Mouse (Mus musculus) embryonic facial prominence, embryonic 11.5 days (tissue): ENCODE results near the gene Cnpy3. TPM values are rescaled to one million over a fixed set of nuclear protein-coding genes. Genes with fewer than 3 reads are reported as not detected.
"Not testable (repeated sequence)": the region's sequence is repeated elsewhere in the genome, so short reads cannot be mapped to it uniquely, and the experiment has no call there.

Experiments
- ATAC-seq: fragments of 200-750 bp; cut with Nextera tagmentation; replicated peaks from 2 replicates; pipeline ENCODE4 v1.8.0; 2017; ENCODE audit warnings: low read depth; ENCODE audit not compliant: insufficient number of reproducible peaks, low FRiP score, low TSS enrichment
- DNase-seq: peaks from one replicate; pipeline ENCODE4 v3.0.0-alpha.2; 2015; ENCODE audit warnings: low spot score
- H3K27ac ChIP-seq: fragments of 300-500 bp; sonication (generic); replicated peaks from 2 replicates; pipeline ENCODE4 v1.5.1; 2014; ENCODE audit warnings: mild to moderate bottlenecking, low read depth, low read length, control low read depth
- H3K27me3 ChIP-seq: fragments of 300-500 bp; sonication (generic); 2 replicates; pipeline ENCODE4 v1.6.1; 2014; ENCODE audit warnings: mild to moderate bottlenecking, low read length, moderate library complexity, mixed read lengths; ENCODE audit not compliant: control insufficient read depth, insufficient read depth
- H3K36me3 ChIP-seq: fragments of 300-500 bp; sonication (generic); replicated peaks from 2 replicates; pipeline ENCODE4 v1.6.1; 2014; ENCODE audit warnings: low read depth, mild to moderate bottlenecking, low read length, moderate library complexity, mixed read lengths; ENCODE audit not compliant: control insufficient read depth, insufficient read depth
- H3K4me1 ChIP-seq: fragments of 300-500 bp; sonication (generic); 2 replicates; pipeline ENCODE4 v1.6.1; 2014; ENCODE audit warnings: low read length, mixed read lengths; ENCODE audit not compliant: control insufficient read depth, insufficient read depth
- H3K4me2 ChIP-seq: fragments of 300-500 bp; sonication (generic); 2 replicates; pipeline ENCODE4 v1.6.1; 2014; ENCODE audit warnings: low read depth, mild to moderate bottlenecking, control low read depth, low read length, moderate library complexity
- H3K4me3 ChIP-seq: fragments of 300-500 bp; sonication (generic); 2 replicates; pipeline ENCODE4 v1.5.1; 2014; ENCODE audit warnings: low read depth, low read length, control low read depth
- H3K9ac ChIP-seq: fragments of 300-500 bp; sonication (generic); replicated peaks from 2 replicates; pipeline ENCODE4 v1.6.1; 2014; ENCODE audit warnings: mild to moderate bottlenecking, control low read depth, low read length
- H3K9me3 ChIP-seq: fragments of 300-500 bp; sonication (generic); replicated peaks from 2 replicates; pipeline ENCODE4 v1.6.1; 2016; ENCODE audit warnings: mild to moderate bottlenecking, low read length, inconsistent platforms, mixed read lengths; ENCODE audit not compliant: control insufficient read depth
- WGBS: fragments of 180-500 bp; shearing (Covaris S2); extraction: QIAGEN DNeasy Blood & Tissue Kit; methylation state at CpG from one replicate; pipeline ENCODE4 v1.1.7; 2014; 5-methylcytosine and 5-hydroxymethylcytosine counted together
- polyA plus RNA-seq: library from polyadenylated mRNA; unstranded; fragments of >200 nt; fragmentation: Nextera tagmentation; extraction: Ambion mirVana; gene quantifications from 2 replicates; pipeline ENCODE4 v1.2.1, GENCODE M21; 2014

The Cnpy3 gene
- 52.2 and 55.1 TPM in 2 replicates for polyA plus RNA-seq

- H3K27ac ChIP-seq = peak within 1 kb of the TSS; percentile 78
- no peaks in the 10 kb centered on the region for H3K9me3 ChIP-seq
- under 1% methylated on average over 58 of the region's 58 CpGs for WGBS
- H3K9ac ChIP-seq = peak within 1 kb of the TSS; percentile 71
- H3K4me3 ChIP-seq = peak within 1 kb of the TSS; percentile 73
- H3K4me2 ChIP-seq = peak within 1 kb of the TSS; percentile 50
- peak; percentile 98 for ATAC-seq
- DNase-seq = peak; percentile 98
- no peaks in the 10 kb centered on the region for H3K4me1 ChIP-seq
- no peaks in the 10 kb centered on the region for H3K27me3 ChIP-seq
- H3K36me3 ChIP-seq = no peaks in the 10 kb centered on the region
Observed at GRCm38 (mm10) chr17:46751794-46752556, at the start of gene Cnpy3. Gene Cnpy3 (minus strand): TSS chr17:46752214.

GRCm38 (mm10) chr17:46801761-46802160 is 49.7 kb upstream of the Cnpy3 start:
- no peak for DNase-seq
- 84% methylated on average over 6 of the region's 6 CpGs for WGBS
- Histone ChIP-seq H3K4me3 (no peak overlapping the region), H3K9ac (no peak overlapping the region), H3K4me1 (no peaks in the 10 kb centered on the region), H3K9me3 (no peaks in the 10 kb centered on the region), H3K4me2 (no peak overlapping the region), H3K36me3 (peaks cover 8% of the 10 kb centered on the region), H3K27me3 (no peaks in the 10 kb centered on the region), H3K27ac (no peak overlapping the region)
- no peak for ATAC-seq

GRCm38 (mm10) chr17:46799680-46800079 is 47.7 kb upstream of the Cnpy3 start:
- Histone ChIP-seq H3K4me3 (no peak overlapping the region), H3K27ac (no peak overlapping the region), H3K9me3 (no peaks in the 10 kb centered on the region), H3K36me3 (peaks cover 8% of the 10 kb centered on the region), H3K4me2 (no peak overlapping the region), H3K4me1 (no peaks in the 10 kb centered on the region; the same call in 1 of the 2 replicates), H3K9ac (no peak overlapping the region), H3K27me3 (no peaks in the 10 kb centered on the region)
- ATAC-seq (no peak), DNase-seq (no peak)
- WGBS = 83% methylated on average over 10 of the region's 10 CpGs

GRCm38 (mm10) chr17:46797386-46797785 is 45.4 kb upstream of the Cnpy3 start:
- Histone ChIP-seq H3K9me3 (no peaks in the 10 kb centered on the region), H3K4me3 (no peak overlapping the region), H3K4me1 (no peaks in the 10 kb centered on the region; the same call in 1 of the 2 replicates), H3K36me3 (peaks cover 8% of the 10 kb centered on the region), H3K27ac (no peak overlapping the region), H3K9ac (no peak overlapping the region), H3K27me3 (no peaks in the 10 kb centered on the region), H3K4me2 (no peak overlapping the region)
- peak; percentile 61 for DNase-seq
- ATAC-seq = no peak
- WGBS = 12% methylated on average over 5 of the region's 8 CpGs

- no peaks in the 10 kb centered on the region for H3K27me3 ChIP-seq
- 71% methylated on average over 4 of the region's 4 CpGs for WGBS
- no peak overlapping the region for H3K4me2 ChIP-seq
- no peak overlapping the region for H3K9ac ChIP-seq
- H3K4me3 ChIP-seq = no peak overlapping the region
- no peak overlapping the region for H3K27ac ChIP-seq
- H3K9me3 ChIP-seq = no peaks in the 10 kb centered on the region
- 0 out of 2 replicates have a peak, but pooled peaks have one; percentile 56 for ATAC-seq
- DNase-seq = no peak
- H3K4me1 ChIP-seq = no peaks in the 10 kb centered on the region; the same call in 1 of the 2 replicates
- H3K36me3 ChIP-seq = peaks cover 8% of the 10 kb centered on the region
Observed at GRCm38 (mm10) chr17:46796743-46797142, 44.7 kb upstream of the Cnpy3 start.

- DNase-seq = no peak
- no peak overlapping the region for H3K4me2 ChIP-seq
- no peaks in the 10 kb centered on the region for H3K36me3 ChIP-seq
- H3K27me3 ChIP-seq = no peaks in the 10 kb centered on the region
- ATAC-seq = no peak
- H3K4me1 ChIP-seq = no peaks in the 10 kb centered on the region; the same call in 1 of the 2 replicates
- 89% methylated on average over 2 of the region's 2 CpGs for WGBS
- H3K9me3 ChIP-seq = no peaks in the 10 kb centered on the region
- H3K9ac ChIP-seq = no peak overlapping the region
- no peak overlapping the region for H3K27ac ChIP-seq
- H3K4me3 ChIP-seq = no peak overlapping the region
Observed at GRCm38 (mm10) chr17:46792963-46793362, 40.9 kb upstream of the Cnpy3 start.

- ATAC-seq, H3K9ac ChIP-seq, H3K4me1 ChIP-seq, H3K4me3 ChIP-seq, H3K27me3 ChIP-seq, H3K27ac ChIP-seq, H3K9me3 ChIP-seq, DNase-seq, H3K4me2 ChIP-seq, H3K36me3 ChIP-seq: not testable (repeated sequence)
- 71% methylated on average over 2 of the region's 2 CpGs for WGBS
Observed at GRCm38 (mm10) chr17:46787974-46788373, 36.0 kb upstream of the Cnpy3 start.

- Histone ChIP-seq H3K9me3 (no peaks in the 10 kb centered on the region), H3K4me3 (no peak overlapping the region), H3K4me1 (no peaks in the 10 kb centered on the region), H3K27ac (no peak overlapping the region), H3K27me3 (no peaks in the 10 kb centered on the region), H3K9ac (no peak overlapping the region), H3K4me2 (no peak overlapping the region), H3K36me3 (no peaks in the 10 kb centered on the region)
- WGBS = 90% methylated on average over 5 of the region's 5 CpGs
- DNase-seq = no peak
- no peak for ATAC-seq
Observed at GRCm38 (mm10) chr17:46786952-46787351, 34.9 kb upstream of the Cnpy3 start.
